Mouse (Mus musculus) stomach, postnatal 0 days (tissue): ENCODE results near the gene Dlg5.

ENCODE experiments used
- CTCF ChIP-seq: IDR thresholded peaks from 2 replicates; pipeline ENCODE4 v1.5.1; 2016; ENCODE audit warnings: antibody characterized with exemption, low read depth, mild to moderate bottlenecking, moderate library complexity
- EP300 ChIP-seq: optimal IDR thresholded peaks from 2 replicates; pipeline ENCODE3; 2016; ENCODE audit warnings: antibody characterized with exemption

GRCm38 (mm10) chr14:24216064-24216463 is 29.7 kb downstream of the Dlg5 start:
- TF ChIP-seq CTCF (no peak), EP300 (no peak)
